Mouse (Mus musculus): ENCODE data around the gene Hdac9.

- TF ChIP-seq CTCF (IDR thresholded peaks at IDR 0.05; ENCODE audit: low read depth) (no peak), EP300 (IDR thresholded peaks at IDR 0.05; ENCODE audit: low read depth) (no peak)
Observed at GRCm38 (mm10) chr12:34787380-34787779, 129.5 kb downstream of the Hdac9 start.
